Mouse (Mus musculus): ENCODE measurements around the gene Rbm19. TPM values are rescaled to one million over a fixed set of nuclear protein-coding genes. Genes with fewer than 3 reads are reported as not detected.

Rbm19 gene
- polyA plus RNA-seq (2014; fragmentation: Illumina TruSeq; extraction: RNeasy Lipid Tissue Mini Kit (QIAGEN cat#74804); ENCODE audit: low read depth, low replicate concordance): 0.98 TPM

DNA sequence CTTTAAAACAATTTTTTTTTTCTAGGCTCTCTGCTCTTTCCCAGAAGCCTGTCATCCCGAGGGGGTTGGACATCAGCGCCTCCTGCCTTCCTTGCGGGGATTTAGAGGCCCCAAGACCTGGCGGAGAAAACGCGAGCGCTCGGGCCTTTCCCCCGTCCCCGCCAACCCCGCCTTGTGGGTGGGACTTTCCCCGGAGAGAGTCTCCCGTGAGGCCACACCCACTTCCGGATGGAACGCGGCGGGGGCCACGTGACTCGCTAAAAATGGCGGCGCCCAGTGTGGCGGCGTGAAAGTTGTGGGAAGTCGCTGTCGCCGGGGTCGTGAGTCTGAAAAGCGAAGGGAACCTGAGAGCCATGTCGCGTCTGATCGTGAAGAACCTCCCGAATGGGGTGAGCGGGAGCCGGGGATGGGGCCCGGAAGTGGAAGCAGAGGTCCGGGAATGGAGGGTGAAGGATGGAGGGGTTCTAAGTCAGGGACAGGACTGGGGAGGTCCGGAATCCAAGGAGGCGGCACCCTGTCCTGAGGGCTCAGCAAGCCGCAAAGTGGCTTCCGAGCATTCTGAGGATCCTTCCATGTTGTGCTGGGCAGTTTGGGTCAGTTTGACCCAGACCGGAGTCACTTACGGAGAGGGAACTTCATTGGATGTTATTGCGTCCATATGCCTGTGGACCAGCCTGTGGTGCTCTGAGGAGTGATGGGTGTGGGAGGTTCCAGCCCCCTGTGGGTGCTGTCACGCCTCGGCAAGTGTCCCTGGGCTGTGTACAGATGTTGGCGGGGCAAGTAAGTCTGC, at the start of gene Rbm19:
TSS of gene Rbm19 (plus strand) at position 205 of the 790 bp plus-strand sequence.

Data from testis, adult 10 weeks (tissue).